Mouse (Mus musculus): ENCODE data around the gene Tmem161a. TPM values are rescaled to one million over a fixed set of nuclear protein-coding genes. Genes with fewer than 3 reads are reported as not detected.

The Tmem161a gene
- 95.9 and 171 TPM in 2 replicates for polyA plus RNA-seq (2012; rRNA removed)

DNA sequence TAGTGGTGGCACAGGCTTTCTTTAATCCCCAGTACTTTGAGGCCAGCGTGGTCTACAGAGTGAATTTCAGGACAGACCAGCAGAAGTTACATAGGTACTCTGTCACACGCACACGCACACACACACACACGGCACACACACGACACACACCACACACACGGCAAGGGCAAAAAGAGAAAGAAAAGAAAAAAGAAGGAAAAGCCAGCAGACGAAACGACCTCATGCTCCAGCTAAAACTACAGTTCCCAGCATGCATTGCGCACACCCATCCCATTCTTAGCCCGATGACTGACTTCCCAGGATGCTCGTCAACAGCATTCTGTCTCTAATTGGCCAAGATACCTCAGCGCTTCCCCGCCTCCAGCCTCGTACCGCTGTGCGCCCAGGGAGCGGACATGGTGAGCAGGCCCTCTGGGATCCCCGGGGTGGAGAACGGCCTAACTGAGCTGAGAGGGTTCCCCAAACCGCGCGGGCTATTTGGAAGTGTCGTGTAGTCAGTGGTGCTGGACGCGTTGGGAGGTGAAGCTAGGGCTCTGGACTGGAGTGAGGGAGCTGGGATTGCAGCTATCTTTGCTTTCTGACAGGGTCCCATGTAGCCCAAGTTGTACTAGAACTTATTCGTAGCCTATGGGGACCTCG lies at the start of gene Tmem161a:
Gene Tmem161a, plus strand, starts transcription at position 314 of the 639 bp plus-strand sequence.
- peak; percentile 98 for DNase-seq (ENCODE audit: low read depth)
- TF ChIP-seq POLR2A (IDR thresholded peaks at IDR 0.05; ENCODE audit: borderline replicate concordance, extremely low read depth, insufficient read depth, insufficient read length, poor library complexity, severe bottlenecking) = peak; percentile 53; the same call in 1 of the 2 replicates
- TF ChIP-seq CTCF (IDR thresholded peaks at IDR 0.05; ENCODE audit: borderline replicate concordance, extremely low read depth, insufficient read depth, insufficient read length) = no peak

- TF ChIP-seq POLR2A (IDR thresholded peaks at IDR 0.05; ENCODE audit: borderline replicate concordance, extremely low read depth, insufficient read depth, insufficient read length, poor library complexity, severe bottlenecking) (no peak), CTCF (IDR thresholded peaks at IDR 0.05; ENCODE audit: borderline replicate concordance, extremely low read depth, insufficient read depth, insufficient read length) (peak; percentile 49; the same call in 1 of the 2 replicates)
- DNase-seq (ENCODE audit: low read depth) = no peak
Measured at GRCm38 (mm10) chr8:70122863-70123262, 49.3 kb upstream of the Tmem161a start.

- no peak for TF ChIP-seq POLR2A (IDR thresholded peaks at IDR 0.05; ENCODE audit: borderline replicate concordance, extremely low read depth, insufficient read depth, insufficient read length, poor library complexity, severe bottlenecking)
- no peak for TF ChIP-seq CTCF (IDR thresholded peaks at IDR 0.05; ENCODE audit: borderline replicate concordance, extremely low read depth, insufficient read depth, insufficient read length)
- no peak for DNase-seq (ENCODE audit: low read depth)
Measured at GRCm38 (mm10) chr8:70124992-70125391, 47.2 kb upstream of the Tmem161a start.

GRCm38 (mm10) chr8:70128435-70128834 lies 43.7 kb upstream of the Tmem161a start:
- TF ChIP-seq CTCF (IDR thresholded peaks at IDR 0.05; ENCODE audit: borderline replicate concordance, extremely low read depth, insufficient read depth, insufficient read length) (no peak), POLR2A (IDR thresholded peaks at IDR 0.05; ENCODE audit: borderline replicate concordance, extremely low read depth, insufficient read depth, insufficient read length, poor library complexity, severe bottlenecking) (no peak)
- peak; percentile 86 for DNase-seq (ENCODE audit: low read depth)

- TF ChIP-seq POLR2A (IDR thresholded peaks at IDR 0.05; ENCODE audit: borderline replicate concordance, extremely low read depth, insufficient read depth, insufficient read length, poor library complexity, severe bottlenecking) (no peak), CTCF (IDR thresholded peaks at IDR 0.05; ENCODE audit: borderline replicate concordance, extremely low read depth, insufficient read depth, insufficient read length) (no peak)
- DNase-seq (ENCODE audit: low read depth) = peak; percentile 93
Measured at GRCm38 (mm10) chr8:70129309-70129952, 42.7 kb upstream of the Tmem161a start.

GRCm38 (mm10) chr8:70130066-70130465 lies 42.1 kb upstream of the Tmem161a start:
- DNase-seq (ENCODE audit: low read depth) = no peak
- TF ChIP-seq POLR2A (IDR thresholded peaks at IDR 0.05; ENCODE audit: borderline replicate concordance, extremely low read depth, insufficient read depth, insufficient read length, poor library complexity, severe bottlenecking) (no peak), CTCF (IDR thresholded peaks at IDR 0.05; ENCODE audit: borderline replicate concordance, extremely low read depth, insufficient read depth, insufficient read length) (no peak)

DNA sequence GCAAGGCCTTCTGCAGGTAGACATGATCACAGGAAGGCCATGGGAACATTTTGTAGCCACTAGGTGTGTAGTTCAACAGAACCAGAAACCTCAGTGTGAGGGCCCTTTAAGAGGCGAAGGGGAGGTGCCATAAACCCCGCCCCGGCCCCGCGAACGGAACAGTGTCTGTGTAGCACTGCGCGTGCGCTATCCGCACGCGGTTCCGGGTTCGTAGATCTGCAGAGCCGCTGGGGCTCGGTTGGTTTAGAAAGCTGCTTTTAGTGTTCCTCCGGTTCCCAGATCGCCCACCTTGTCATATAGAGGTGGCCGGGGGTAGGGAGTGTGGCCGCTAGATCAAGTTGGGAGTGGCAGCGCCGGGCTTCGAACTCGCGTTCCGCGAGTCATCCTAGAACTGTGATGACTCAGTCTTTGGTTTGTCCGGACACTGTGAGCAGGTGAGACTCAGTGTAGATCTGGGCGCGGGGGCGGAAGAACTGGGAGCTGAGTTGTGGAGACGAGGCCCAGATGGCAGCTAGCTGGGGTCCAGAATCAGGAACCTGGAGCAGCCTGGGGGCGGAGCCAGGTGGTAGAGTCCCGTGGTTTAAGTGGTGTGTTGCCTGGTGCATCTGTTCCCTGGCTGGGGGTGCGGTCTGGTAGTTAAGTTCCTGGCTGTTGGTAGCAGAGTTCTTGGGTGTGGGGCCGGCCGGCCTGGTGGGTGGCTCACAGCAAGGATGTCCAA lies 40.8 kb upstream of the Tmem161a start, which contains the start of gene Nr2c2ap:
Gene Nr2c2ap, plus strand, starts transcription at position 168 of the 718 bp plus-strand sequence.
- TF ChIP-seq CTCF (IDR thresholded peaks at IDR 0.05; ENCODE audit: borderline replicate concordance, extremely low read depth, insufficient read depth, insufficient read length) = no peak; the same call in 1 of the 2 replicates
- TF ChIP-seq POLR2A (IDR thresholded peaks at IDR 0.05; ENCODE audit: borderline replicate concordance, extremely low read depth, insufficient read depth, insufficient read length, poor library complexity, severe bottlenecking) = 0 out of 2 replicates have a peak, but pooled peaks have one; percentile 16
- peak; percentile 94 for DNase-seq (ENCODE audit: low read depth)

GRCm38 (mm10) chr8:70134086-70134485 lies 38.1 kb upstream of the Tmem161a start:
- TF ChIP-seq POLR2A (IDR thresholded peaks at IDR 0.05; ENCODE audit: borderline replicate concordance, extremely low read depth, insufficient read depth, insufficient read length, poor library complexity, severe bottlenecking) (no peak), CTCF (IDR thresholded peaks at IDR 0.05; ENCODE audit: borderline replicate concordance, extremely low read depth, insufficient read depth, insufficient read length) (no peak)
- no peak for DNase-seq (ENCODE audit: low read depth)

DNA sequence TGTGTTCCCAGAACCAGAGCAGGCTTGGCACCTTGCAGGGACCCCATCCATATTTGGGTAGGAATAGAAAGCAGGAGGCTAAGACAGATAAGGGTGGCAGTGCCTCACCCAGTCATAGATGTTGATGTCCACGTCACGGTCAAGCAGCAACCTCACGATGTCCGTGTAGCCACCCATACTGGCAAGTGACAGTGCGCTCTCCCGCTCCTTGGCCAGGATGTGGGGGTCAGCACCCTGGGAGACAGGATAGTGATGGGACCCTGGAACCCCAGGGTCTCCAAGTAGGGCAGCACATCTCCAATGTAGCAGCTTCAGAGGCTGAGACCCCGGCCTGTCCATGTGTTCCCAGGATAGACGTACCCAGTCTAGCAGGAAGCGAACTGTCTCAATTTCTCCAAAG lies 37.2 kb upstream of the Tmem161a start:
- no peak for DNase-seq (ENCODE audit: low read depth)
- no peak for TF ChIP-seq CTCF (IDR thresholded peaks at IDR 0.05; ENCODE audit: borderline replicate concordance, extremely low read depth, insufficient read depth, insufficient read length)
- TF ChIP-seq POLR2A (IDR thresholded peaks at IDR 0.05; ENCODE audit: borderline replicate concordance, extremely low read depth, insufficient read depth, insufficient read length, poor library complexity, severe bottlenecking) = no peak

GRCm38 (mm10) chr8:70136591-70136990 lies 35.6 kb upstream of the Tmem161a start:
- TF ChIP-seq CTCF (IDR thresholded peaks at IDR 0.05; ENCODE audit: borderline replicate concordance, extremely low read depth, insufficient read depth, insufficient read length) = no peak
- no peak for TF ChIP-seq POLR2A (IDR thresholded peaks at IDR 0.05; ENCODE audit: borderline replicate concordance, extremely low read depth, insufficient read depth, insufficient read length, poor library complexity, severe bottlenecking)
- DNase-seq (ENCODE audit: low read depth) = no peak

DNA sequence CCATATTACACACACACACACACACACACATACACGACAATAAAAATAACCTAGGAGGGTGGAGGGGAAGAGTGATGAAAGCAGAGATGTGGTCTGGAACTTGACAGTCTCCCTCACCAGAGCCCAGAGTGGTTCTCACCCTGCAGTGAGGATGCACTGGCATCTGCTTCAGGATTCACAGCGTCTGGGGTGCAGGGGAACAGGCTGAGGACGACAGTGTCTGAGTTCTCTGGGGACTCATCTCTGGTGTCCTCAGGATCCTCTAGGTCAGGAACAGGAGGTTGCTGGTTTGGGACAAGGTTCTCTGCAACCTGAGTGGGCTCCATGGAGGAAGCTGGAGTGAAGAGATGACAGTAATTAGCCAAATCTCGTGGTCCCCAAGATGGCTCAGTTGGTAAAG lies 34.3 kb upstream of the Tmem161a start:
- no peak for DNase-seq (ENCODE audit: low read depth)

More for the DNA sequence above, 34.3 kb upstream of the Tmem161a start:
- no peak for TF ChIP-seq CTCF (IDR thresholded peaks at IDR 0.05; ENCODE audit: borderline replicate concordance, extremely low read depth, insufficient read depth, insufficient read length)
- TF ChIP-seq POLR2A (IDR thresholded peaks at IDR 0.05; ENCODE audit: borderline replicate concordance, extremely low read depth, insufficient read depth, insufficient read length, poor library complexity, severe bottlenecking) = no peak

All from brain, embryonic 14.5 days (tissue).